22 mouse cellular contexts compared by ENCODE assay signal in the genomic region with DNA sequence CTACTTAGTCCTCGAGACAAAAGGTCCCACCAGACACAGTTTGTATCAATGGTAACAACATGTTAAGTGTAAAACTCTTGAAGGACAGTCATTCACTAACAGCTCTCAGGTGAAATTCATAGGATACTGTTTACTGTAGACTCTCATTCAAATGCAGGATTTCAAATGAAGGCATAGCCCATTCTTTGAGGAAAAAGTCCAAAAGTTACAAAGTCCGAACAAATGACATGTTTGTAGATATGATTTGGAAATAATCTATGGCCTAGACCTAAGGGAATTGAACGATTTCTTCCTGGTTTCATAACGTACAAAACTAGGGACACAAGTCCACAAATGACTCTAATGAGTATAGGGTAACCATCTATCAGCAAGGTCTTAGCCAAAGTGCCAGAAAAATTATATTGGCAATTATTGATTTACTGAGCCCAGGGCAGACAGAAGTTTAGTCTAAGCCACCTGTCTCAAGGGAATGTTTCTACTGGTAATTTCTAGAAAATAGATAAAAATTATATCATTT. TPM values are rescaled to one million over a fixed set of nuclear protein-coding genes. Genes with fewer than 3 reads are reported as not detected.
A peak's percentile ranks its signal among the peaks of the same experiment; 100 is the strongest.
DNase-seq lines count a peak whose midpoint lies in the region; ATAC-seq and TF ChIP-seq lines count a peak whose summit lies in the region.
"Had no signal": no experiment of that assay in that cellular context is flagged by ENCODE, and none has a peak within 500 bp of the region (broad histone marks: within the 10 kb centered on the region; RNA-seq: fewer than 3 reads in every experiment).

No protein-coding gene starts in this region.

- H3K4me1 ChIP-seq in liver, adult 2 months (ENCODE audit: control insufficient read depth, insufficient read depth, low read length), result peaks cover 2% of the 10 kb centered on the region; the same call in 1 of the 2 replicates
- no peaks in the 10 kb centered on the region for H3K4me1 ChIP-seq in liver, postnatal 0 days (ENCODE audit: insufficient read depth)
- H3K4me1 ChIP-seq in intestine, embryonic 16.5 days (ENCODE audit: control insufficient read depth, insufficient read depth, low read length), result no peaks in the 10 kb centered on the region
- H3K4me1 ChIP-seq: forebrain, embryonic 13.5 days had no signal

- H3K9me3 ChIP-seq in liver, postnatal 0 days (ENCODE audit: low read length), result no peaks in the 10 kb centered on the region
- no peaks in the 10 kb centered on the region for H3K9me3 ChIP-seq in intestine, embryonic 16.5 days (ENCODE audit: control insufficient read depth, low read length)
- H3K9me3 ChIP-seq: embryonic facial prominence, embryonic 10.5 days; embryonic facial prominence, embryonic 12.5 days; forebrain, embryonic 13.5 days; forebrain, embryonic 15.5 days; G1E had no signal

- peak; percentile 57 for DNase-seq in liver, adult 2 months (ENCODE audit: extremely low read depth, low read depth, low spot score)
- no peak for DNase-seq in liver, postnatal 0 days
- no peak for DNase-seq in thymus, postnatal 10 days (ENCODE audit: low spot score in 2 of 2)
- DNase-seq: adrenal gland, adult 8-10 months; adrenal gland, postnatal 14 days; adrenal gland, postnatal 36 days; cerebellum, adult 11-12 months; cerebellum, adult 2 months; cerebellum, adult 9-10 months; cerebellum, postnatal 10 days; cerebellum, postnatal 25 days; forebrain, postnatal 0 days had no signal

- no peak for TF ChIP-seq POLR2A in liver, adult 2 months (IDR thresholded peaks at IDR 0.05; ENCODE audit: extremely low read depth, insufficient read depth, low read length)

- H3K27me3 ChIP-seq in liver, adult 2 months (ENCODE audit: control insufficient read depth, insufficient read depth, low read length), result no peaks in the 10 kb centered on the region
- H3K27me3 ChIP-seq in liver, postnatal 0 days (ENCODE audit: insufficient read depth, low read length), result no peaks in the 10 kb centered on the region
- no peaks in the 10 kb centered on the region for H3K27me3 ChIP-seq in intestine, embryonic 16.5 days (replicated peaks; ENCODE audit: control insufficient read depth, insufficient read depth, low read length)
- H3K27me3 ChIP-seq: CH12.LX; forebrain, embryonic 13.5 days; forebrain, embryonic 15.5 days; Patski had no signal

- 28% methylated on average over 4 of the region's 4 CpGs for WGBS in liver, adult 2 months
- WGBS in liver, postnatal 0 days (ENCODE audit: insufficient replicate concordance), result 70% methylated on average over 4 of the region's 4 CpGs
- 75% methylated on average over 4 of the region's 4 CpGs for WGBS in intestine, embryonic 16.5 days

- no peaks in the 10 kb centered on the region for H3K79me2 ChIP-seq in liver, adult 2 months (ENCODE audit: control insufficient read depth, insufficient read depth, low read length)

- H3K4me3 ChIP-seq in liver, adult 2 months (ENCODE audit: insufficient read depth, low read depth, low read length), result no peak overlapping the region
- H3K4me3 ChIP-seq in liver, postnatal 0 days (ENCODE audit: low read depth, low read length), result no peak overlapping the region
- H3K4me3 ChIP-seq in intestine, embryonic 16.5 days (ENCODE audit: low read length), result no peak overlapping the region
- H3K4me3 ChIP-seq: embryonic facial prominence, embryonic 10.5 days; embryonic facial prominence, embryonic 12.5 days; forebrain, embryonic 13.5 days; forebrain, embryonic 15.5 days had no signal

- no peak for TF ChIP-seq CTCF in liver, adult 2 months (IDR thresholded peaks at IDR 0.05; ENCODE audit: low read depth, low read length)
- TF ChIP-seq CTCF in liver, postnatal 0 days (IDR thresholded peaks at IDR 0.05; ENCODE audit: low read depth), result no peak

- H3K36me3 ChIP-seq in liver, adult 2 months (ENCODE audit: control insufficient read depth, insufficient read depth, low read length), result no peaks in the 10 kb centered on the region
- no peaks in the 10 kb centered on the region for H3K36me3 ChIP-seq in liver, postnatal 0 days (replicated peaks; ENCODE audit: insufficient read depth, low read length)
- no peaks in the 10 kb centered on the region for H3K36me3 ChIP-seq in intestine, embryonic 16.5 days (ENCODE audit: control insufficient read depth, insufficient read depth, low read length)
- H3K36me3 ChIP-seq: embryonic facial prominence, embryonic 10.5 days; embryonic facial prominence, embryonic 12.5 days; G1E had no signal

- no peak for ATAC-seq in liver, postnatal 0 days
- peak; percentile 73 for ATAC-seq in intestine, embryonic 16.5 days
- no peak for ATAC-seq in CD4-positive, CD25-positive, alpha-beta regulatory T cell, adult 4 months
- ATAC-seq: activated CD4-positive, CD25-positive, alpha-beta regulatory T cell, adult 4 months; forebrain, embryonic 13.5 days; forebrain, embryonic 15.5 days; forebrain, postnatal 0 days; Patski had no signal

- no peak for TF ChIP-seq EP300 in liver, postnatal 0 days (IDR thresholded peaks at IDR 0.05; ENCODE audit: low read depth)

- H3K4me2 ChIP-seq in liver, postnatal 0 days (ENCODE audit: low read depth, low read length), result no peak overlapping the region
- H3K4me2 ChIP-seq in intestine, embryonic 16.5 days (ENCODE audit: low read depth, low read length), result no peak overlapping the region
- H3K4me2 ChIP-seq: embryonic facial prominence, embryonic 12.5 days; forebrain, embryonic 13.5 days; forebrain, embryonic 15.5 days had no signal

- no peak overlapping the region for H3K9ac ChIP-seq in liver, adult 2 months (ENCODE audit: low read depth, low read length)
- no peak overlapping the region for H3K9ac ChIP-seq in liver, postnatal 0 days (replicated peaks)
- H3K9ac ChIP-seq in intestine, embryonic 16.5 days (ENCODE audit: low read depth, low read length), result no peak overlapping the region
- H3K9ac ChIP-seq: embryonic facial prominence, embryonic 12.5 days; forebrain, embryonic 13.5 days; forebrain, embryonic 15.5 days; forebrain, postnatal 0 days had no signal

- H3K27ac ChIP-seq in liver, adult 2 months (replicated peaks; ENCODE audit: insufficient read depth, low read depth, low read length), result no peak overlapping the region
- H3K27ac ChIP-seq in liver, postnatal 0 days (ENCODE audit: low read depth), result no peak overlapping the region
- H3K27ac ChIP-seq in intestine, embryonic 16.5 days (ENCODE audit: low read length), result no peak overlapping the region
- H3K27ac ChIP-seq: embryonic facial prominence, embryonic 10.5 days; embryonic facial prominence, embryonic 12.5 days; forebrain, embryonic 13.5 days; forebrain, embryonic 15.5 days had no signal

RNA-seq across cellular contexts. Expression of a gene that starts 45.4 kb away (rescaled TPM):
- 76.1 and 85.9 TPM in 2 replicates for total RNA-seq in liver, adult 2 months (2014; rRNA removed)
- polyA plus RNA-seq in liver, adult 2 months (2012; rRNA removed), result 18.3 and 22.3 TPM in 2 replicates
- polyA plus RNA-seq in liver, postnatal 0 days (2015; fragmentation: Nextera tagmentation; extraction: Ambion mirVana), result 17.2 and 21.9 TPM in 2 replicates
- 10.8 and 26.1 TPM in 2 replicates for polyA plus RNA-seq in intestine, embryonic 16.5 days (2015; fragmentation: Nextera tagmentation; extraction: Ambion mirVana)
- 10 to 100 TPM; 12.1 to 26.6 TPM for polyA plus RNA-seq in CD4-positive, CD25-positive, alpha-beta regulatory T cell, adult 4 months (2017; shearing (Covaris generic))
